Mouse (Mus musculus) activated CD4-positive, CD25-positive, alpha-beta regulatory T cell (primary cell): ENCODE results near the gene Crygn. TPM values are rescaled to one million over a fixed set of nuclear protein-coding genes. Genes with fewer than 3 reads are reported as not detected.

Experiments used
- polyA plus RNA-seq, 2 experiments: library from polyadenylated mRNA; unstranded; fragments of 100-300 nt; shearing (Covaris generic); gene quantifications; one replicate each; pipeline ENCODE4 v1.2.1; 2017

The Crygn gene
- polyA plus RNA-seq = 1 to 10 TPM; 1.5 to 1.6 TPM

DNA sequence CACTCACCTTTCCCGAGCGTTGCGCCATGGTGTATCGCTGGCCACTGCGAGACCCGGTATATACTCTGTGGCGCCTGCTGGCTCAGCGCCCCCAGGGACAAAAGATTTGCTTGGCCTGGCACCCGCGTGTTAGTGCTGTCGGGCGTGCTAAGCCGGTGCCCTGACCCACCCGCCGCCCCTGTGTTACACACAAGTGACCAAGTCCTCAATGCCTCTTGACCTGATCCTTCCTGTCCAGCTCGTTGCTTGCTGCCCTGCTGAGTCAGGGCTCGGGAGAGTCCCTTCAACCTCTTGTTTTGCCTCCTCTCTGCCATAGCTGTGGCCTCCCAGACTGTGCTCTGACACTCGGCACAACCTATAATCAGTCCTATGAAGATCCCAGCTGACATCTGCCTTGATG, at the start of gene Crygn:
TSS of gene Crygn (minus strand) at position 193 of the 400 bp plus-strand sequence.

DNA sequence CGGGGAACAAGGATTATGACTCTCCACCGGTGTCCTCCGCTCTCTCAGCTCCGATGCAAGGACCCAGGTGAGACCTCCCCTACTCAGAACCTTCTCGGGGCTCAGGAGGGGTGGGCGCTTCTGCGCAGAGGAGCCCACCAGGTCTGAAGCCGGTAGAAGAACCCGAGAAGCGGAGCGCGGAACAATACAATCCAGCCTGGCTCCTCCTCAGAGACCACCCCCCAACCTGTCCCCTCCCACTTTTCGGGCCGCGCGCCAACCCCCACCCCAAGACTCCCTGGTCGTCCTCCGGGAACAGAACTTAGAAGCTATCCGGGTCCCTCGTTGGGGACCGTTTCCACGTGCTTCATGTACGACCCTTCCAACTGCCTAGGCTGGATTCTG, 27.3 kb downstream of the Crygn start, which contains the start of gene Wdr86:
TSS of gene Wdr86 (minus strand) at position 240 of the 384 bp plus-strand sequence.

Other genes starting within 250 kb of the Crygn start
- gene Gbx1, start 230.8 kb downstream of the Crygn start, polyA plus RNA-seq = under 1 TPM in 1 of 2 experiments, not detected in 1; 0.05 TPM
- under 1 TPM in 1 of 2 experiments, not detected in 1; 0.07 TPM for gene Asb10, start 217.0 kb downstream of the Crygn start, polyA plus RNA-seq
- gene 4931409K22Rik, start 201.2 kb downstream of the Crygn start, polyA plus RNA-seq = not detected
- gene Abcf2, start 180.5 kb downstream of the Crygn start, polyA plus RNA-seq = 10 to 100 TPM; 62.4 to 65.3 TPM
- gene Chpf2, start 171.3 kb downstream of the Crygn start, polyA plus RNA-seq = 10 to 100 TPM; 23.6 to 33.5 TPM
- 1 to 10 TPM; 1.0 to 4.9 TPM for gene Smarcd3, start 133.6 kb downstream of the Crygn start, polyA plus RNA-seq
- 10 to 100 TPM; 73.9 to 80.8 TPM for gene Nub1, start 72.5 kb downstream of the Crygn start, polyA plus RNA-seq
- gene Wdr86, start 27.3 kb downstream of the Crygn start, polyA plus RNA-seq = under 1 TPM in 1 of 2 experiments, not detected in 1; 0.06 TPM
- gene Rheb, start 84.6 kb upstream of the Crygn start, polyA plus RNA-seq = 100 to 1,000 TPM; 138 to 144 TPM